Mouse (Mus musculus) frontal cortex, postnatal 14 days (tissue): ENCODE data around the gene Lrriq3.
A peak's percentile ranks its signal among the peaks of the same experiment; 100 is the strongest.

Experiments used
- DNase-seq, 2 experiments: peaks; one replicate each; pipeline ENCODE4 v3.0.0; 2022; ENCODE audit warnings: low spot score in 2 of 2

Lrriq3 gene

GRCm38 (mm10) chr3:155093116-155093956 is at the start of gene Lrriq3, which contains the start of gene Fpgt:
Lrriq3 (plus strand) TSS chr3:155093434.
Fpgt (minus strand) TSS chr3:155093403.
- peak; percentile 83 to 88 for DNase-seq

- no peak for DNase-seq
Observed at GRCm38 (mm10) chr3:155052021-155052420, 41.2 kb upstream of the Lrriq3 start.

- no peak for DNase-seq
Observed at GRCm38 (mm10) chr3:155053189-155053588, 40.0 kb upstream of the Lrriq3 start.

GRCm38 (mm10) chr3:155055231-155055916 is 37.9 kb upstream of the Lrriq3 start, which contains the start of gene Tnni3k:
Tnni3k (minus strand) TSS chr3:155055407.
- no peak for DNase-seq

GRCm38 (mm10) chr3:155056606-155057005 is 36.6 kb upstream of the Lrriq3 start:
- no peak for DNase-seq

- DNase-seq, result no peak
Observed at GRCm38 (mm10) chr3:155057566-155057965, 35.7 kb upstream of the Lrriq3 start.

GRCm38 (mm10) chr3:155058800-155059448 is 34.3 kb upstream of the Lrriq3 start:
- no peak for DNase-seq

GRCm38 (mm10) chr3:155059449-155059822 is 33.8 kb upstream of the Lrriq3 start:
- DNase-seq, result no peak

GRCm38 (mm10) chr3:155077908-155078307 is 15.3 kb upstream of the Lrriq3 start:
- DNase-seq, result no peak

GRCm38 (mm10) chr3:155092081-155092480 is 1.2 kb upstream of the Lrriq3 start:
- DNase-seq, result no peak

- DNase-seq, result no peak
Observed at GRCm38 (mm10) chr3:155099266-155099665, 6.0 kb downstream of the Lrriq3 start.

- no peak for DNase-seq
Observed at GRCm38 (mm10) chr3:155105957-155106356, 12.7 kb downstream of the Lrriq3 start.

- no peak for DNase-seq
Observed at GRCm38 (mm10) chr3:155137737-155138136, 44.5 kb downstream of the Lrriq3 start.

GRCm38 (mm10) chr3:155141047-155141446 is 47.8 kb downstream of the Lrriq3 start:
- DNase-seq, result no peak

- no peak for DNase-seq
Observed at GRCm38 (mm10) chr3:155144368-155144767, 51.1 kb downstream of the Lrriq3 start.

GRCm38 (mm10) chr3:155161842-155162241 is 68.6 kb downstream of the Lrriq3 start:
- DNase-seq, result no peak

- no peak for DNase-seq
Observed at GRCm38 (mm10) chr3:155180303-155180902, 87.2 kb downstream of the Lrriq3 start.

GRCm38 (mm10) chr3:155186456-155186855 is 93.2 kb downstream of the Lrriq3 start:
- DNase-seq, result no peak

GRCm38 (mm10) chr3:155188857-155189256 is 95.6 kb downstream of the Lrriq3 start:
- no peak for DNase-seq

GRCm38 (mm10) chr3:155234919-155235318 is 141.7 kb downstream of the Lrriq3 start:
- no peak for DNase-seq

GRCm38 (mm10) chr3:155235502-155235901 is 142.3 kb downstream of the Lrriq3 start:
- DNase-seq, result no peak
